Mouse (Mus musculus): Measurements from ENCODE around the gene Ldah.

GRCm38 (mm10) chr12:8231101-8231500 is 23.2 kb downstream of the Ldah start:
- no peak for TF ChIP-seq CTCF (IDR thresholded peaks at IDR 0.05; ENCODE audit: extremely low read depth, insufficient read length, insufficient replicate concordance, low read depth, low read length)
- no peak for TF ChIP-seq POLR2A (IDR thresholded peaks at IDR 0.05; ENCODE audit: low read depth, low read length)
